Mouse (Mus musculus) kidney, postnatal 4 days (tissue): Measurements from ENCODE around the gene Abca1.

ENCODE experiments used
- DNase-seq, 2 experiments: peaks; one replicate each; pipeline ENCODE4 v3.0.0; 2021; ENCODE audit warnings: mixed read lengths in 2 of 2

Gene Abca1

DNA sequence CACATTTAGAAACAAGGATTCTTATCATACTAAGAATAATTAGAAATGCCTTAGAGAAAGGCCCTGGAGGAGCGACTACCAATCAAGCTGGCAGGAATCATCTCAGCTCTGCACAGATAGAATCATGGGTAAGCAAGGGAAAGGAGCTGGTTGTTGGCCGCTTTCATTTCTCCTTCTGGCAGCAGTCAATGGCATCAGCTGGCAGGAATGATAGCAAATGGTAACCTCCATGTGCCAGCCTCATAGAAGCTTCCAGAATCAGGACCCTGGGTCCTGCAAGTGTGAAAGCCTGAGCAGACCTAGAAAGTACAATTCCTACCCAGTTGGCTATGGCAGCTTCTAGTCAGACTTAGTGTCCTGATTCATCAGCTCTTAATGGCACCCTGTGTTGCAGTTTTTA is 173.4 kb downstream of the Abca1 start:
- no peak for DNase-seq

- peak; percentile 11 to 18 for DNase-seq
Observed at GRCm38 (mm10) chr4:52985216-52985615, 174.5 kb downstream of the Abca1 start.
